Mouse (Mus musculus) hindbrain, embryonic 10.5 days (tissue): ENCODE results near the gene Cdh7. TPM values are rescaled to one million over a fixed set of nuclear protein-coding genes. Genes with fewer than 3 reads are reported as not detected.
"Not testable (repeated sequence)": the region's sequence is repeated elsewhere in the genome, so short reads cannot be mapped to it uniquely, and the experiment has no call there.

Experiments
- DNase-seq: peaks from one replicate; pipeline ENCODE4 v3.0.0-alpha.2; 2017; ENCODE audit warnings: low spot score
- H3K27ac ChIP-seq: fragments of 300-500 bp; sonication (generic); 2 replicates; pipeline ENCODE4 v1.5.1; 2016; ENCODE audit warnings: mild to moderate bottlenecking, moderate library complexity
- H3K27me3 ChIP-seq: fragments of 300-500 bp; sonication (generic); 2 replicates; pipeline ENCODE4 v1.6.1; 2016; ENCODE audit warnings: mild to moderate bottlenecking; ENCODE audit not compliant: poor library complexity, insufficient read depth, severe bottlenecking
- H3K36me3 ChIP-seq: fragments of 300-500 bp; sonication (generic); 2 replicates; pipeline ENCODE4 v1.6.1; 2016; ENCODE audit warnings: mild to moderate bottlenecking, moderate library complexity
- H3K4me1 ChIP-seq: fragments of 300-500 bp; sonication (generic); replicated peaks from 2 replicates; pipeline ENCODE4 v1.6.1; 2016; ENCODE audit warnings: mild to moderate bottlenecking
- H3K4me3 ChIP-seq: fragments of 300-500 bp; sonication (generic); 2 replicates; pipeline ENCODE4 v1.5.1; 2016; ENCODE audit warnings: mild to moderate bottlenecking, moderate library complexity
- H3K9me3 ChIP-seq: fragments of 300-500 bp; sonication (generic); 2 replicates; pipeline ENCODE4 v1.6.1; 2016; ENCODE audit warnings: mild to moderate bottlenecking, moderate library complexity
- WGBS: fragments of 180-500 bp; shearing (Covaris S2); methylation state at CpG from one replicate; pipeline ENCODE4 v1.1.7; 2016; 5-methylcytosine and 5-hydroxymethylcytosine counted together
- polyA plus RNA-seq: library from polyadenylated mRNA; unstranded; fragments of >200 nt; fragmentation: Nextera tagmentation; extraction: Ambion mirVana; gene quantifications from 2 replicates; pipeline ENCODE4 v1.2.1, GENCODE M21; 2016

The Cdh7 gene
- polyA plus RNA-seq, 1 experiment from 2014 or later: 2.0 TPM

GRCm38 (mm10) chr1:110005038-110005437 is 22.8 kb downstream of the Cdh7 start:
- Histone ChIP-seq H3K4me3 (no peak overlapping the region), H3K4me1 (no peaks in the 10 kb centered on the region), H3K36me3 (no peaks in the 10 kb centered on the region), H3K27me3 (no peaks in the 10 kb centered on the region), H3K27ac (no peak overlapping the region), H3K9me3 (no peaks in the 10 kb centered on the region)
- DNase-seq: no peak
- WGBS: 89% methylated on average over 3 of the region's 3 CpGs

- 95% methylated on average over 1 of the region's 1 CpGs for WGBS
- Histone ChIP-seq H3K27ac (no peak overlapping the region), H3K4me3 (no peak overlapping the region), H3K27me3 (no peaks in the 10 kb centered on the region), H3K4me1 (no peaks in the 10 kb centered on the region), H3K9me3 (no peaks in the 10 kb centered on the region), H3K36me3 (no peaks in the 10 kb centered on the region)
- DNase-seq: no peak
These were observed 29.9 kb downstream of the Cdh7 start for GRCm38 (mm10) chr1:110012153-110012552.

DNA sequence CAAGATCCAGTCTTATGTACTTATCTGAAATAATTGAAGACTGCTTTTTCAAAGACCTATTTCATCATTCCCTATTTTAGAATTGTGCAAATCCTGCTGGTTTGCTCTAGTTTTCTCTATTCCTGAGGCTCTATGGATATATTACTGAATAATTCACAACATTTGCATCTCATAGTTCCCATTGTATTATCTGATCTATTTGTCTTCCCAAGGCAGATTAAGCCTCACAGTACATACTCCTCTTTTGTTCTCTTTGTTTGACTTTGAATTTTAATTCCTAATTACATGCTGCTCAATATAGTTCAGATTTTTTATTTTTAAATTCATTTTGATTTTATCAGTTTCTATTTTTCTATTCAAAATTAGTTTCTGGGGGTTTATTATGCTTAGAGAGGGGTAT is 74.1 kb downstream of the Cdh7 start:
- H3K36me3 ChIP-seq: no peaks in the 10 kb centered on the region
- H3K27ac ChIP-seq: no peak overlapping the region
- no peak for DNase-seq
- H3K4me1 ChIP-seq: no peaks in the 10 kb centered on the region
- no peaks in the 10 kb centered on the region for H3K9me3 ChIP-seq
- no peaks in the 10 kb centered on the region for H3K27me3 ChIP-seq
- no peak overlapping the region for H3K4me3 ChIP-seq

- Histone ChIP-seq H3K36me3 (no peaks in the 10 kb centered on the region), H3K27ac (no peak overlapping the region), H3K4me3 (no peak overlapping the region), H3K27me3 (no peaks in the 10 kb centered on the region), H3K4me1 (no peaks in the 10 kb centered on the region), H3K9me3 (no peaks in the 10 kb centered on the region)
- DNase-seq: no peak
- 88% methylated on average over 1 of the region's 1 CpGs for WGBS
These were observed 85.2 kb downstream of the Cdh7 start for GRCm38 (mm10) chr1:110067405-110067804.

DNA sequence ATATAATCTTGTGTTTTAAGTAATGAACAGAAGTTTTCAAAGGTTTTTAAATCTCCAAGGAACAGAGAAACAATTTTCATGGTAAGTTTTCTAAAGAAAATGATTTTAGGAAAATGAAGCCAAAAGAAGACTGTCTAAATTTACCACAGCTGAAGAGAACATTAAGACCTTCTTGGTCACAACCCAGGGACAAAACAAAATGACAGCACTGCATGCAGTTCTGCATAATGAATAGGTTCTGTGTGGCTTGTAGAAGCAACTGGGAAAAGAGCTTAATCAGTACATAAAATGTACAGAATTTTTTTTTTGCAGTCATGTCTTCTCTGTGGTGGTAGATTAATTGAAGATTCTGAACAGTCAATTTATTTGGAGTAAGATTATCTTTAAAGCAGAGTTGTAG is 96.2 kb downstream of the Cdh7 start:
- no peaks in the 10 kb centered on the region for H3K36me3 ChIP-seq
- no peak overlapping the region for H3K4me3 ChIP-seq
- H3K27me3 ChIP-seq: no peaks in the 10 kb centered on the region
- H3K9me3 ChIP-seq: no peaks in the 10 kb centered on the region
- no peak overlapping the region for H3K27ac ChIP-seq
- no peak for DNase-seq
- no peaks in the 10 kb centered on the region for H3K4me1 ChIP-seq

- H3K36me3 ChIP-seq: no peaks in the 10 kb centered on the region
- peaks cover 12% of the 10 kb centered on the region; the same call in 1 of the 2 replicates for H3K4me1 ChIP-seq
- no peak overlapping the region for H3K4me3 ChIP-seq
- H3K9me3 ChIP-seq: no peaks in the 10 kb centered on the region
- H3K27ac ChIP-seq: no peak overlapping the region
- WGBS: 60% methylated on average over 1 of the region's 1 CpGs
- no peak for DNase-seq
- H3K27me3 ChIP-seq: no peaks in the 10 kb centered on the region
These were observed 135.8 kb downstream of the Cdh7 start for GRCm38 (mm10) chr1:110118071-110118470.

DNA sequence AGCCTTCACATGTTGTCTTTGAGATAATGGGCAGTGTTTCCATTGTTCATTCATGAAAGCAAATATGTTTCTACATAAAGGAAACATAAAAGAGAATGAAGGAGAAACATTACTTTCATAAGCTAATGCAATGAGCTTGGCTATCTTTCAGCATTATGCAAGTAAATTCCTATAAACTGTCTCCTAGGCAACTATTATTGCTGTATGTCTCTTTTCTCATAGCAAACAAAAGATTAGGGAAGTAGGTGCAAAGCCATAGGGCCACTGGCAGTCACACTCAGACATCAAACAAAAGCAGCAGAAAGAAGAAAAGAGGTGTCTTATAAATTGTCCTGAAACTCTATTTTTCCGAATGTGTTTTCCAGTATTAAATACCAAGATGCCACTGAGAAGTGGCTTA is 136.6 kb downstream of the Cdh7 start:
- H3K27ac ChIP-seq: no peak overlapping the region
- H3K27me3 ChIP-seq: no peaks in the 10 kb centered on the region
- DNase-seq: no peak
- 24% methylated on average over 1 of the region's 1 CpGs for WGBS
- no peak overlapping the region for H3K4me3 ChIP-seq
- H3K36me3 ChIP-seq: no peaks in the 10 kb centered on the region
- H3K9me3 ChIP-seq: no peaks in the 10 kb centered on the region
- peaks cover 12% of the 10 kb centered on the region; the same call in 1 of the 2 replicates for H3K4me1 ChIP-seq

DNA sequence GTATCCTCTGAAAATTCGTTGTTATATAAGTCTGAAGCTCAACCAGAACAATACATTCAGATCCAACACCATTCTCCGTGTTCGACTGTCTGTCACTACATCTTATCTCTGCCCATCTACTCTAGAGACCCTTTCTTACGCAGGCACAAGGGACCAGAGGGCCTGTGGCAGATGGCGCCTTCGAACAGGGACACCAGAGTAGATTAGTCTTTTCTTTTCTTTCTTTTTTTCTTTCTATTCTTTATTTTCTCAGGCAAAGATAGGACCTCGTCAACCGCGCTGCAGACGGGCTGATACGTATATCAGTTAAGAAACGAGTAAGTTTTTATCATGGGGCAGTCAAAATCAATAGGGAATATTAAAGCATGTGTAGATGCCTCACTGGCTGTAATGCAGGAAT is 189.2 kb downstream of the Cdh7 start:
- H3K27ac ChIP-seq, H3K27me3 ChIP-seq, H3K4me3 ChIP-seq, H3K36me3 ChIP-seq, H3K9me3 ChIP-seq, H3K4me1 ChIP-seq, DNase-seq: not testable (repeated sequence)
- 85% methylated on average over 6 of the region's 12 CpGs for WGBS
